Mouse (Mus musculus) heart, postnatal 0 days (tissue): ENCODE results near the gene Kif24. TPM values are rescaled to one million over a fixed set of nuclear protein-coding genes. Genes with fewer than 3 reads are reported as not detected.

ENCODE experiments used
- ATAC-seq: fragments of 200-750 bp; cut with Nextera tagmentation; 2 replicates; pipeline ENCODE4 v1.8.0; 2017; ENCODE audit warnings: low read depth, moderate number of reproducible peaks, moderate library complexity; ENCODE audit not compliant: insufficient read depth
- DNase-seq: peaks from one replicate; pipeline ENCODE4 v3.0.0-alpha.2; 2016; ENCODE audit warnings: low spot score
- H3K27ac ChIP-seq: fragments of 300-500 bp; sonication (generic); 2 replicates; pipeline ENCODE4 v1.5.1; 2014; ENCODE audit warnings: low read depth, mild to moderate bottlenecking
- H3K27me3 ChIP-seq: fragments of 300-500 bp; sonication (generic); 2 replicates; pipeline ENCODE4 v1.6.1; 2014; ENCODE audit warnings: low read length, mixed read lengths; ENCODE audit not compliant: control insufficient read depth, insufficient read depth
- H3K36me3 ChIP-seq: fragments of 300-500 bp; sonication (generic); replicated peaks from 2 replicates; pipeline ENCODE4 v1.6.1; 2014; ENCODE audit warnings: low read length, mixed read lengths; ENCODE audit not compliant: control insufficient read depth, insufficient read depth
- H3K4me1 ChIP-seq: fragments of 300-500 bp; sonication (generic); 2 replicates; pipeline ENCODE4 v1.6.1; 2014; ENCODE audit warnings: antibody characterized with exemption; ENCODE audit not compliant: control insufficient read depth, insufficient read depth
- H3K4me2 ChIP-seq: fragments of 300-500 bp; sonication (generic); 2 replicates; pipeline ENCODE4 v1.6.1; 2014; ENCODE audit warnings: low read depth, mild to moderate bottlenecking, low read length, moderate library complexity
- H3K4me3 ChIP-seq: fragments of 300-500 bp; sonication (generic); 2 replicates; pipeline ENCODE4 v1.5.1; 2014; ENCODE audit warnings: low read depth, low read length
- H3K9ac ChIP-seq: fragments of 300-500 bp; sonication (generic); replicated peaks from 2 replicates; pipeline ENCODE4 v1.6.1; 2014; ENCODE audit warnings: low read depth, low read length, mixed read lengths
- H3K9me3 ChIP-seq: fragments of 300-500 bp; sonication (generic); replicated peaks from 2 replicates; pipeline ENCODE4 v1.6.1; 2016; ENCODE audit warnings: low read length; ENCODE audit not compliant: control insufficient read depth
- CTCF ChIP-seq: IDR thresholded peaks from 2 replicates; pipeline ENCODE4 v1.5.1; 2016; ENCODE audit warnings: antibody characterized with exemption, control low read depth, low read depth
- EP300 ChIP-seq: IDR thresholded peaks from 2 replicates; pipeline ENCODE4 v1.6.1; 2016; ENCODE audit warnings: antibody characterized with exemption, low read depth
- WGBS: fragments of 180-500 bp; shearing (Covaris S2); extraction: QIAGEN DNeasy Blood & Tissue Kit; methylation state at CpG from one replicate; pipeline ENCODE4 v1.1.7; 2014; 5-methylcytosine and 5-hydroxymethylcytosine counted together
- polyA plus RNA-seq: library from polyadenylated mRNA; unstranded; fragments of >200 nt; fragmentation: Nextera tagmentation; extraction: Ambion mirVana; gene quantifications from 2 replicates; pipeline ENCODE4 v1.2.1, GENCODE M21; 2015
- total RNA-seq: library from RNA; depleted of rRNA; stranded (reverse); fragments of >200 nt; gene quantifications from 2 replicates; pipeline ENCODE4 v1.2.3, GENCODE M21; 2014; ENCODE audit warnings: low replicate concordance

Kif24 gene
- total and polyA plus RNA-seq, 2 experiments from 2014 or later: 1.4 to 3.4 TPM

- 32% methylated on average over 4 of the region's 4 CpGs for WGBS
- Histone ChIP-seq H3K4me1 (no peaks in the 10 kb centered on the region), H3K36me3 (no peaks in the 10 kb centered on the region), H3K9me3 (no peaks in the 10 kb centered on the region), H3K27ac (no peak overlapping the region), H3K27me3 (no peaks in the 10 kb centered on the region), H3K4me2 (no peak overlapping the region), H3K4me3 (no peak overlapping the region), H3K9ac (no peak overlapping the region)
- no peak for TF ChIP-seq EP300
- TF ChIP-seq CTCF: no peak
- DNase-seq (no peak), ATAC-seq (no peak)
Observed at GRCm38 (mm10) chr4:41442790-41443302, 21.8 kb downstream of the Kif24 start.

- no peak overlapping the region for H3K27ac ChIP-seq
- WGBS: 79% methylated on average over 5 of the region's 5 CpGs
- H3K36me3 ChIP-seq: no peaks in the 10 kb centered on the region
- TF ChIP-seq EP300 (no peak), CTCF (no peak)
- H3K9me3 ChIP-seq: no peaks in the 10 kb centered on the region
- no peak overlapping the region for H3K9ac ChIP-seq
- DNase-seq (no peak), ATAC-seq (no peak)
- H3K4me1 ChIP-seq: no peaks in the 10 kb centered on the region
- no peaks in the 10 kb centered on the region for H3K27me3 ChIP-seq
- H3K4me2 ChIP-seq: no peak overlapping the region
- H3K4me3 ChIP-seq: no peak overlapping the region
Observed at GRCm38 (mm10) chr4:41438931-41439330, 25.8 kb downstream of the Kif24 start.

- Histone ChIP-seq H3K4me3 (no peak overlapping the region), H3K9me3 (no peaks in the 10 kb centered on the region), H3K4me2 (no peak overlapping the region), H3K9ac (no peak overlapping the region), H3K27me3 (no peaks in the 10 kb centered on the region), H3K4me1 (no peaks in the 10 kb centered on the region), H3K36me3 (no peaks in the 10 kb centered on the region), H3K27ac (no peak overlapping the region)
- DNase-seq: no peak
- TF ChIP-seq CTCF (no peak), EP300 (no peak)
- ATAC-seq: no peak
Observed at GRCm38 (mm10) chr4:41416966-41417365, 47.7 kb downstream of the Kif24 start.

GRCm38 (mm10) chr4:41409341-41409740 is 55.3 kb downstream of the Kif24 start:
- DNase-seq (no peak), ATAC-seq (no peak)
- TF ChIP-seq CTCF (no peak), EP300 (no peak)
- Histone ChIP-seq H3K9me3 (no peaks in the 10 kb centered on the region), H3K9ac (no peak overlapping the region), H3K27ac (no peak overlapping the region), H3K4me2 (no peak overlapping the region), H3K36me3 (no peaks in the 10 kb centered on the region; the same call in 1 of the 2 replicates), H3K27me3 (no peaks in the 10 kb centered on the region), H3K4me1 (no peaks in the 10 kb centered on the region), H3K4me3 (no peak overlapping the region)
- WGBS: 89% methylated on average over 1 of the region's 1 CpGs

- Histone ChIP-seq H3K4me3 (no peak overlapping the region), H3K9me3 (no peaks in the 10 kb centered on the region), H3K9ac (no peak overlapping the region), H3K27me3 (no peaks in the 10 kb centered on the region), H3K27ac (no peak overlapping the region), H3K36me3 (peaks cover 3% of the 10 kb centered on the region; the same call in 1 of the 2 replicates), H3K4me2 (no peak overlapping the region), H3K4me1 (no peaks in the 10 kb centered on the region)
- ATAC-seq: no peak
- 85% methylated on average over 2 of the region's 2 CpGs for WGBS
- DNase-seq: no peak
- TF ChIP-seq CTCF (no peak), EP300 (no peak)
Observed at GRCm38 (mm10) chr4:41407353-41407752, 57.3 kb downstream of the Kif24 start.

GRCm38 (mm10) chr4:41406597-41406996 is 58.1 kb downstream of the Kif24 start:
- TF ChIP-seq CTCF: no peak
- Histone ChIP-seq H3K9ac (no peak overlapping the region), H3K4me2 (no peak overlapping the region), H3K36me3 (peaks cover 3% of the 10 kb centered on the region; the same call in 1 of the 2 replicates), H3K27ac (no peak overlapping the region), H3K4me3 (no peak overlapping the region), H3K4me1 (no peaks in the 10 kb centered on the region), H3K27me3 (no peaks in the 10 kb centered on the region), H3K9me3 (no peaks in the 10 kb centered on the region)
- no peak for DNase-seq
- WGBS: 77% methylated on average over 9 of the region's 9 CpGs
- no peak for ATAC-seq
